Mouse (Mus musculus) C2C12 (cell line): ENCODE data around the gene Gm8298.
"Not testable (repeated sequence)": the region's sequence is repeated elsewhere in the genome, so short reads cannot be mapped to it uniquely, and the experiment has no call there.

Source experiments
- CTCF ChIP-seq: IDR thresholded peaks from one replicate; pipeline ENCODE4 v1.5.1; 2011; ENCODE audit not compliant: control insufficient read depth, insufficient read depth, insufficient read length
- FOSL1 ChIP-seq: IDR thresholded peaks from one replicate; pipeline ENCODE4 v1.8.0; 2011; ENCODE audit warnings: mild to moderate bottlenecking, low read length; ENCODE audit not compliant: poor library complexity, insufficient read depth, severe bottlenecking
- MAX ChIP-seq: IDR thresholded peaks from one replicate; pipeline ENCODE4 v1.6.1; 2011; ENCODE audit warnings: mild to moderate bottlenecking, control low read depth
- MYOD1 ChIP-seq: IDR thresholded peaks from one replicate; pipeline ENCODE4 v1.6.1; 2011; ENCODE audit warnings: low read depth; ENCODE audit not compliant: control insufficient read depth, insufficient read length
- MYOG ChIP-seq: IDR thresholded peaks from one replicate; pipeline ENCODE4 v1.6.1; 2011; ENCODE audit not compliant: control insufficient read depth, insufficient read length; ENCODE audit errors: extremely low read depth

DNA sequence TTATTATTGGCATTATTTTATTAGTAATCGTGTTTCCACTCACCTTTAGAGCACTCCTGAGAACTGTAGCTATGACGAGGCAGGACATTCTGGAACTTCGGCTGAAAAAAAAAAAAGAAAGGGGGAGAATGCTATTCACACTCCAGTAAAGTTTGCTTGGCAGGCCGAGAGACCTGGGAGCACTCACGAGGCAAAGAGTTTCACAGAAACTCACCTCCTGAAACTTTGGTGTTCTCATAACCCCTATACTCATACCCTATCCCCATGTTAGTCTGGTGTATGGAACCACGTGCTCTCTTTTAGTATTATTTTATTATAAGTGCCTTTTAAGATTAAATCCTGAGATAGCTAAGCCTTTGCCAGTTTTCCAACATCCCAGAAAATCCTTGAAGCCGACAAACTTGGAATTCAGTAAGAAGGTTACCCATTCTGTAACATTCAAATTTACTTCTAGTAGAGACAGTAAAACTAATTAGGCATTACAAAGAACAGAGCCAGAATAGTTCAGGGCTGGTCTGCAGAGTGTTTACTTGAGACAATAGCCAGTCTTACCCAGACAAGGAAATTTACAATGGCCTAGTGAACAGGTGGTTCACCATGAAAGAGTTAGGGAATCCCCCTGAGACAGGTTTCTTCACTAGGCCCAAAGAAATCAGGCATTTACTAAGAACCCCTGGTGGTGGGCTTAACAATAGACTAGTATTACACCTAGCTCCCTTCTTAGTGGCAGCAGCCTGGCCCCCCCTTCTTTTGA is 19.1 kb downstream of the Gm8298 start:
- not testable (repeated sequence) for TF ChIP-seq CTCF, MYOD1, MAX, MYOG, FOSL1
